Mouse (Mus musculus) olfactory bulb, adult 2 months (tissue): ENCODE measurements around the gene Hk1.

Experiments
- CTCF ChIP-seq: fragments of 200-500 bp; IDR thresholded peaks from 2 replicates; pipeline ENCODE4 v1.5.1; 2012; ENCODE audit warnings: low read depth, mild to moderate bottlenecking, low read length, moderate library complexity; ENCODE audit not compliant: insufficient read depth
- POLR2A ChIP-seq: fragments of 200-500 bp; IDR thresholded peaks from 2 replicates; pipeline ENCODE4 v1.6.1; 2012; ENCODE audit warnings: mild to moderate bottlenecking, low read depth, low read length, moderate library complexity; ENCODE audit not compliant: insufficient read depth

GRCm38 (mm10) chr10:62242896-62243295 is 136.8 kb downstream of the Hk1 start:
- TF ChIP-seq CTCF (peak; percentile 29; the same call in 1 of the 2 replicates), POLR2A (no peak)
